Mouse (Mus musculus) spleen, postnatal 36 days (tissue): Measurements from ENCODE around the gene Rpl9-ps1.

Source experiments
- DNase-seq, 2 experiments: peaks; one replicate each; pipeline ENCODE4 v3.0.0; 2022; ENCODE audit warnings: low spot score in 2 of 2, mixed read lengths in 1 of 2

Gene Rpl9-ps1

GRCm38 (mm10) chr11:83623586-83623985, 21.8 kb downstream of the Rpl9-ps1 start:
- DNase-seq, result no peak

- DNase-seq, result no peak
These were observed 26.4 kb downstream of the Rpl9-ps1 start for GRCm38 (mm10) chr11:83619037-83619436.

DNA sequence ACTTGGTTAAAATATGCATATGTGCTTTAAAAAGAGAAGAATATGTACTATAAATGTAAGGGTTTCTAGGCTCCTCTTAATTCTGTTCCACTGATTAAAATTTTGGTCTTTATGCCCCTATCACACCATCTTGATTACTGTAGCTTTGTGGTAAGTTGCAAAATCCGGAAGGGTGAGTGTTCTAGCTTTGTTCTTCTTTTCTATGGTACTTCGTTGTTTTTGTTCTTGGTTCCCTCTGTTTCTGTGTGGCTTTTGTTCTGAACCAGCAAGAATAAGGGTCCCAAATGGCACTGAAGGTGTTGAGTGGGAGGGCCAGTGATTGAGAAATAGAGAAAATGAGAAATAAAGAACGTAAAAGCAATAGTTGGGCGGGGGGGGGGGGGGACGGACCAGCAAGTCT, 27.2 kb downstream of the Rpl9-ps1 start:
- DNase-seq, result no peak

DNA sequence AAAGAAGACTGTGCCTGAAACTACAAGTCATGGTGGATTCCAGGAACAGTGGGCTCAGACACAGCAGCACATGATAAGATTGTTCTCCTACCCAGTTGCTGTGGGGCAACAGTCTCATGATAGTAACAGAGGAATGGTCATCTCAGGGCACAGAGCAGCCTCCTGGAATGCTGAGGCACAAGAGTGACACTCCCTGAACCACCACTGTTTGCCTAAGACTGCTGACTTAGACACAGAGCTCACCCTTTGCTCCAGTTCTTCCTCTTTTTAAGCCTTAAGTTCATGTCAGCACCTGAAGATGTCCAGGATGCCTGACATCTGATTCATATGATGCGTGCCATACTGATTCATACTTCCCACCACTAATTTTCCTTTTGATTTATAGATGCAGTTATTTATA, 28.8 kb downstream of the Rpl9-ps1 start:
- DNase-seq, result no peak

- DNase-seq, result peak in 1 of 2 experiments; percentile 8
These were observed 34.5 kb downstream of the Rpl9-ps1 start for GRCm38 (mm10) chr11:83610900-83611299.

DNA sequence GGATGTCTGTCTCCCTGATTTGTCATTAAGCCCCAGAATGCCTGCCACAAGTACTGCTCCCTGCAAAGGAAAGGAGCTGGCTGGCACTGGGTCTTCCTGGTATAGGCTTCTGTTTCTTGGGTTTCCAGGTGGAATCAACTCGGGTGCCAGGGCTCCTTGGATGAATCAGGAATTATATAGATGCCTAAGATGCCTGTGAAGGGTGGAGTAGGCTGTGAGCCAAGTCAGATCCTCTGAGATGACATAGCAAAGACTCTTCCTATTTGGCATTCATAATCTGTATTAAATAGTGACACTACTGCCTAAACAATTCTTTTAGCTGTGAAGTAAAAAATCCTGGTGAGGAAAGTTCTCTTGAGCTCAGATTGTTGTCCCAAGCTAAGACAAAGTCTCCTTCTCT, 39.0 kb downstream of the Rpl9-ps1 start:
- no peak for DNase-seq

DNA sequence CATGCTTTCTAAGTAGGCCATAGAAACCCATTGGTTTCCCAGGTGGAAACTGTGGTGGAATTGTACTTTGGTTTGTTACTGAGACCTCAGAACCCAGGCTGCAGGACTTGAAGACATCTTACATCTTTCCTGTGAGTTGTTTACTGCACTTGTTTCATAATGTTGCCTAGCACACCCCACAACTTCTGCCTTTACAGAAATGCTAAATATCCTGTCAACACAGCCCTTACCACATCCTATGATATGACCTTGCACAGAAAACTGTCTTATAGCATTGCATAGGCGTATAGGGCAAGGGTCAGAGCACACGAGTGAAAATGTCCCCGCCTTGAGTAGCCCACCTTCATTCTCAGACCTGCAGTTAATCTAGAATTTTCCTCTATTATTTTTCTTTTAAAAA, 39.9 kb downstream of the Rpl9-ps1 start:
- no peak for DNase-seq

DNA sequence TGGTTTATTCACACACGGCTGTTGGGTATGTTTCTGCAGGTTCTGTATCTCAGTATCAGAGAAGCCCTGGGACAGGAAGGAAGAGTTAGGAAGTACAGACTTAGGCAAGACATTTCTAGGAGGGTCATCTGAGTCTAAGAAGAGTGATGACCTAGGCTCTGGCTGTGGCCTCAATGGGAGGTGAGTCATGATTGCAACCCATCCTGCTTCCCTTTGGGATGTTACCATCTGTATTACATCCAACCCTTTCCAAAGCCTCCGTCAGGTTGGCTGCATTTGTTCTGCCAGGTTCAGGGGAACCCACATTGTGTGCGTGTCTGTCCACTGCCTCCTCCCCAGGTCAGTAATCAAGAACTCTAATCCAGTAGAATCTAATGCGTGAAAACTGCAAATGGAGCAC, 40.7 kb downstream of the Rpl9-ps1 start:
- DNase-seq, result no peak

DNA sequence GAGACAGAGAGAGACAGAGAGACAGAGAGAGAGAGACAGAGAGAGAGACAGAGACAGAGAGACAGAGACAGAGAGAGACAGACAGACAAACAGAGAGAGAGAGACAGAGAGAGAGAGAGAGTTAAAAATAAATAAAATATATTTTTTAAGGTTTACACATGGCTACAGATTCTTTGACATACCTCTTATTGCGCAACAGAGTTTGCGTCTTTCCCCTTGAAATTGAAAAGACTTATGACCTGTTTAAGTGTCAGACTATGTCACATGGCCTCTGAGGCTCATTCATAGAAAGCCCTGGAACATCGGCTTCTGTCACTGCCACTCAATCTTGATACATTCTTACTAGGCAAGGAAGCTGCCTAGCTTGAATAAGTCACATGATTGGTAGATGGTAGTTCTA, 42.0 kb downstream of the Rpl9-ps1 start:
- DNase-seq, result no peak

DNA sequence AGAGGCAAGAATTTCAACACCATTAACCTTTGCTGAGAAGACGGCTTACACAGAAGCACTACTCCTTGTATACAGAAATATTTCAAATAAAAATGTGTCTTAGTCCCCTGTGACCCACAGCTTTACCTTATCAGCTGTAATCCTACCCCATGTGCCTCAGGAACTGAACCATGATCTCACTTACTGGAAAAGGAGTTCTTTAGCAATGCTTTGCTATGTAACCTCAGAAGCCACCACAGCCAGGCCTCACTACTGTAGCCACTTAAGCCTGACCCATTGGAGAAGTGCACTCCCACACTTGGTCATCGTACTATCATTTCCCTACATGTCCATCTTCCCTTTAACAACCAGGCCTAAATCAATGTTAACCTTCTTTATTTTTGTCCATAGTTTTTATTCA, 44.8 kb downstream of the Rpl9-ps1 start:
- no peak for DNase-seq

DNA sequence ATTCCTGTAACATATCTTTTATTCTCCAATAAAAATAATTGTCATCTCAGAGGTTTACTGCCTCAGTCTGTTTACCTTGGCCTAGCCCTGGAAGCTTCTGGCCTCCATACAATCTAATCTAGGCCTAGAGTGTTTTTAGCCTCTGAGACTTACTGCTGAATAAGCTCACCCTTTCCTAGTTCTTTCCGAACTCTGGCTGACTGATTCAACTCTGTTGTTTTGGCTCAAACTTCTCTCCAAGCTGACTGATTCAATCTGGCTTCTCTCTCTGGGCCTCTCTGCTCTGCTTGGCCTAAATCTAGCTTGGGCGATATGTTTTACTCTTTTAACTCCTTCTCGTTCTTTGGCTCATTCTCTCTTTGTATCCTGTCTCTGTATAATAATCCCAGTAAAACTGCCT, 46.4 kb downstream of the Rpl9-ps1 start:
- DNase-seq, result no peak

DNA sequence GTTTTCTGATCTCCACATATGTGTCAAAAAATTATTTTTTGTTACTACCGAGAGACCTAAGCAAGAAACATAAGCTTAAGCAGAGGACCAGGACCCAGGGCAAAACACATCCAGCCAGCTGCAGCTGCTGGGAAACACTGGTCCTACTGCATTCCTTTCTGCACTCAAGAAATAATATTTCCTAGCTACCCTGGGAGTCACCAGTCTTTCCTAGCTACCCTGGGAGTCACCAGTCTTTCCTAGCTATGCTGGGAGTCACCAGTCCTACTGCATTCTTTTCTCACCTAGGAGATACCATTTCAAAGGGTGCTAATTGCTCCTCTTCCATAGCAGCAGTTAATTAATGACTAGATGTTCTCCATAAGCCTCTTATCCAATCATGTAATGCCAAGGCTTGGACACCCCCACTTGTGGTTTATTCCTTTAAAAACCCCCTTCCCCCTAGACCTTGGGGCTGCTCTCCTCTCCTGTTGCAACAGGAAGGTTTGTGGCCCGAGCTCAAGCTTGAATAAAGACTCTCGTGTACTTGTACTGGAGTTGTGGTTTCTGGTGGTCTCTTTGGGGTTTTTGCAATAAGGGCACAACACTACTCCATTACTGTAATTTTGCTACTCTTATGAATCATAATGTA, 47.1 kb downstream of the Rpl9-ps1 start:
- no peak for DNase-seq

GRCm38 (mm10) chr11:83597796-83598195, 47.6 kb downstream of the Rpl9-ps1 start:
- DNase-seq, result no peak

GRCm38 (mm10) chr11:83595669-83596455, 49.6 kb downstream of the Rpl9-ps1 start:
- peak; percentile 8 to 26 for DNase-seq
